Mouse (Mus musculus): ENCODE data around the gene Ifitm7. TPM values are rescaled to one million over a fixed set of nuclear protein-coding genes. Genes with fewer than 3 reads are reported as not detected.

Ifitm7 gene
- polyA plus RNA-seq (2015; fragmentation: Nextera tagmentation; extraction: Ambion mirVana) = 0.72 and 0.91 TPM in 2 replicates

DNA sequence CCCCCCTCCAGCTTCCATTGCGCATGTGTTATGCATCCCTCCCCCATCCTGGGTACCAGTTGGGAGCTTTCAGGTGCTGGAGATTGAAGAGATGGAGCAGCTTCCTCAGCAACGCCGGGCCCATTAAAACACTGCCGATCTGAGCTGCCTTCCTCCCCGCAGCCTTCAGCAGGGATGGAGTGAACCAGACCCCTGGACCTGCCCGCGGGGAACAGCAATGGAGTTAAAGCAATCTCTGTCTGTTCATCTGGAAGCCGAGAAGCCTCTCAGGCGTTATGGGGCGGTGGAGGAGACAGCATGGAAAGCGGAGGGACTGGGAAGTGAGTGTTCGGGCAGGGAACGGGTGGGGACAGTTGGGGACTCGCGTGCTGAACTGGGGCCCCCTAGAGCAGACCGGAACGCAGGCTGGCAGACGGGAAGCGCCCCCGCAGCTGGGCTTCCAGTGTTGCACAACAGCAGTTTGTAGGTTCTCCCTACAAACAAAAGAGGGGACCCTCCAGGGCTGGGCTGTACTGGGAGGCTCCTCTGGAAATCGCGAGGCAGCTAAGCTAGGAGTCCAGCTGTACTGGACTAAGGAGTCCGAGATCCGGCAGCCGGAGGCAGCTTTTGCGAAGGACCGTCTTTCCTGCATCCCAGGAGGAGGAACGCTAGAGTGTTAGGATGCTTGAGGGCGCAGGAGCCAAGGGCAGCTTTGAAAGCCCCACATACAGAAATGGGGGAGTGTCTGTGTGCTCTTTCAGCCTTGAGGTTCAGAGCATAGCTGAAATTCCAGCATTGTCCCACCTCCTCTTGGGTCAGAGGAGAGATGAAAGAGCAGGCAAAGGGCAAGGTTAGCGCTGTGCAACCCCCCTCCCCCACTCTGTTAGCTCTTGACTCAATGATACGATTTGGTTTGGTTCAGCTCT lies at the start of gene Ifitm7, which contains the start of gene 2900011O08Rik:
Ifitm7 (minus strand) TSS at position 315 of the 905 bp plus-strand sequence.
2900011O08Rik (plus strand) TSS at position 31 of the 905 bp plus-strand sequence.
- Histone ChIP-seq H3K9ac (peak within 1 kb of the TSS; percentile 75), H3K4me3 (peak within 1 kb of the TSS; percentile 78), H3K9me3 (no peaks in the 10 kb centered on the region), H3K4me1 (replicated peaks) (peaks cover 23% of the 10 kb centered on the region), H3K36me3 (no peaks in the 10 kb centered on the region), H3K4me2 (peak within 1 kb of the TSS; percentile 72), H3K27ac (replicated peaks) (peak within 1 kb of the TSS; percentile 95), H3K27me3 (no peaks in the 10 kb centered on the region)
- peak; percentile 92 for ATAC-seq (ENCODE audit: low FRiP score, low read depth)
- WGBS = under 1% methylated on average over 31 of the region's 31 CpGs

DNA sequence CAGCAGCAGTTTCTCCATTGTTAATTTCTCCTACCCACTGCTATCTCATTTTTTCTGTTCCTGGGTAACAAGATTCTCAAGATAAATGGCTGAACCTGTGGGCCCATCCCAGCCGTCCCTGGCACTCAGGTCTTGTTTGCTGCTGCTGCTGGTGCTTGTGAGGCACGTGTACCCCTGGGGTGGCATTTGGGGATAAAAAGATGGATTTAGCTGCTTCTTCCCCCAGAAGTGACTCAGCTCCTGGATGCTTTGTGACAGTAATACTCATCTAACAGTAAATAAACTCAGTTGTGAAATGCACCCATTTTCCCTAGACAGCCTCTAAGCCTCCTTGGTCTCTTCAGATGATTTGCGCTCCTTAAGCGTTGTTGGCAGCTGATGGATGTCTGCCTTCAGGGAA lies 46.4 kb upstream of the Ifitm7 start:
- Histone ChIP-seq H3K27ac (replicated peaks) (no peak overlapping the region), H3K27me3 (no peaks in the 10 kb centered on the region), H3K4me1 (replicated peaks) (no peaks in the 10 kb centered on the region), H3K36me3 (peaks cover 8% of the 10 kb centered on the region; the same call in 1 of the 2 replicates), H3K4me2 (no peak overlapping the region), H3K4me3 (no peak overlapping the region), H3K9me3 (no peaks in the 10 kb centered on the region), H3K9ac (no peak overlapping the region)
- WGBS = 81% methylated on average over 4 of the region's 4 CpGs
- ATAC-seq (ENCODE audit: low FRiP score, low read depth) = no peak

DNA sequence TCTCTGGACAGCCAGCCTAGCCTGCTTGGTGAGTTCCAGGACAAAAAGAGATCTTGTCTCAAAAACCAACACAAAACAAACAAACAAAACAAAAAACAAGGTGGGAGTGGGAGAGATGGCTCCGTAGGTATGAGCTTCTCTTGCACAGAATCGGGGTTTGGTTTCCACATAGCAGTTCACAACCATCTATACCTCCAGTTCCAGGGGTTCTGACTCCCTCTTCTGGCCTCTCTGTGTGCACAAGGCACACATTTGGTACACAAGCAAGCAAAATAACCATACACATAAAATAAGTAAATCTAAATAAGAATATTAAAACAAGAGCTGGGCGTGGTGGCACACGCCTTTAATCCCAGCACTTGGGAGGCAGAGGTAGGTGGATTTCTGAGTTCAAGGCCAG lies 44.0 kb upstream of the Ifitm7 start:
- no peaks in the 10 kb centered on the region for H3K9me3 ChIP-seq
- no peak overlapping the region for H3K27ac ChIP-seq (replicated peaks)
- 90% methylated on average over 4 of the region's 4 CpGs for WGBS
- H3K4me3 ChIP-seq = no peak overlapping the region
- H3K36me3 ChIP-seq = peaks cover 8% of the 10 kb centered on the region; the same call in 1 of the 2 replicates
- H3K27me3 ChIP-seq = no peaks in the 10 kb centered on the region
- H3K9ac ChIP-seq = no peak overlapping the region
- H3K4me1 ChIP-seq (replicated peaks) = no peaks in the 10 kb centered on the region
- no peak for ATAC-seq (ENCODE audit: low FRiP score, low read depth)
- H3K4me2 ChIP-seq = no peak overlapping the region

DNA sequence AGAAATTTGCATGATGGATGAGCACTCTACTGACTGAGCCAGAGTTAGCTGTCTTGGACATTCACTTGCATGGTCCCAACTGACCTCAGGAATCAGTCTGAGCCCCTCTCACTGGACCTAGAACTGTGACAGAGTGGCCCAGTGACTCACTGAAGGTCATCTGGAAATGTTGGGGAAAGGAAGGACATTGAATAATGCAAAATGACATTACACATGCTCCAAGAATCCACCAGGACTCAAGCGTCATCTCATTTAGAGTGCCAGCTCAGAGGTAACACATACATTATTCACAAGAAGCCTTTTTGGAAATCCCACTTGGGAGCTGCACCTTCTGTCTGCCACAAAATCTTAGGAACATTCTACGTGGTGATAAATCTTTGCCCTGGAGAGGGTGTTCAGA lies 43.2 kb upstream of the Ifitm7 start:
- ATAC-seq (ENCODE audit: low FRiP score, low read depth) = no peak
- 72% methylated on average over 2 of the region's 2 CpGs for WGBS
- H3K36me3 ChIP-seq = peaks cover 8% of the 10 kb centered on the region; the same call in 1 of the 2 replicates
- no peaks in the 10 kb centered on the region for H3K9me3 ChIP-seq
- no peak overlapping the region for H3K4me2 ChIP-seq
- no peak overlapping the region for H3K27ac ChIP-seq (replicated peaks)
- H3K4me1 ChIP-seq (replicated peaks) = no peaks in the 10 kb centered on the region
- no peak overlapping the region for H3K4me3 ChIP-seq
- H3K9ac ChIP-seq = no peak overlapping the region
- no peaks in the 10 kb centered on the region for H3K27me3 ChIP-seq

DNA sequence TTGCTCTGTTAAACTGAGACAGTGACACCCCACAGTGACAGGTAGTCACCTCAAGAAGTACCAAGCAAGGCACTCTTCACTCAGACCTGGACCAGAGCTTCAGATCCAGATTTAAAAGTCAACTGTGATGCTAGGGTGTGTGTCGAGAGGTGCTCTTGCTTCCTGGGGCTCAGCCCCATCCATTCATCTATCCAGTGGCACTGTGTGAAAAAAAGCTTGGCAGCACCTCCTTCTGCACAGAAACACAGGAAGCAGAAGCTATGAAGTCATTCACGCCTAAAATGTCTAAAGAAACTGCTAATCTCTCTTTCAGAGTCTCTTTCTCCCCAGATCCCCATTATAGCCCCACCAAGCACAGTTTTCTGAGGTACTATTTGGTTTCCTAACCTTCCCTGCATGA lies 42.4 kb upstream of the Ifitm7 start:
- Histone ChIP-seq H3K36me3 (peaks cover 8% of the 10 kb centered on the region; the same call in 1 of the 2 replicates), H3K27ac (replicated peaks) (no peak overlapping the region), H3K4me1 (replicated peaks) (no peaks in the 10 kb centered on the region), H3K4me2 (no peak overlapping the region), H3K9ac (no peak overlapping the region), H3K27me3 (no peaks in the 10 kb centered on the region), H3K9me3 (no peaks in the 10 kb centered on the region), H3K4me3 (no peak overlapping the region)
- no peak for ATAC-seq (ENCODE audit: low FRiP score, low read depth)
- WGBS = 68% methylated on average over 2 of the region's 2 CpGs

DNA sequence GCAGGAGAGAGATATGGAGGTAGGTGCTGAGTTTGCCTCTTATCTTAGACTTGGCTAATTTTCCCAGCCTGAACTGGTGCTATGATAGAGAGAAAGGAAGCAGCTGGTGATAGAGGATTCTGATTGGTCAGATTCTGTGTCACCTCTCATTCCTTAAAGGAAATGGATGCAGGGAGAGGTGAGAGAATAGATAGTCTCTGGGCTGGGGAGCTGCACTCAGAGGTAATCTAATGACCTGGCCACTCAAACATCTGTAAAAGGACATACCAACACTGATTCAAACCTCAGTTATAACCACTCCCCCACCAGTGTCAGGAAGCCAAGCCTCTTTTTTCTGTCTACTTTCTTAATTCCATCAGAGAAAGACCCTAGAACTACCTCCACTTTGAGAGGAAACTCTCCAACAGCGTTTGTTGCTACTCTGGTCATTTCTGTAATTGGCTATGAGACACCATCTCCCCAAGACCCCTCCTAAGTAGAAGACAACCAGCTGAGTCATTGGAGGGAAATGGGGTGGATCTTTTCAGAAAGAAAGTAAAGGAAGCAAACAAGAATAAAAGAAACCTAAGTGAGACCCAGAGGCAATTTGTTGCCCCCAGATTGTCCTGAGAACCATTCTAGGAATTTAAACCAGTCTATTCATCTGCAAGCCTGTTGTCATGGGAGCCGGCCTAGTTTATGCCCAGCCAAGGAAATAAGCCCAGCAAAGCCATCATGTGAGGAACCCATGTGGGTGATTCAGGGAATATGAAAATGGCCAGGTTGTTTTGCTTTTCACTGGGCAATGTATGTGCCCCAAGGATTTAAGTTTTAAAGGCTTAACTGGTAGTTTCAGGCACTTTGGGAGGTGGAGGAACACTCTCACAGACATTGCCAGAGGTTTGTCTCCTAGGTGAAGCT lies 38.7 kb upstream of the Ifitm7 start:
- Histone ChIP-seq H3K9me3 (no peaks in the 10 kb centered on the region), H3K9ac (no peak overlapping the region), H3K4me2 (no peak overlapping the region), H3K27me3 (no peaks in the 10 kb centered on the region), H3K27ac (replicated peaks) (no peak overlapping the region), H3K36me3 (0 out of 2 replicates have a peak, but pooled peaks cover 4% of the 10 kb centered on the region), H3K4me1 (replicated peaks) (no peaks in the 10 kb centered on the region), H3K4me3 (no peak overlapping the region)
- ATAC-seq (ENCODE audit: low FRiP score, low read depth) = no peak
- WGBS = 47% methylated on average over 2 of the region's 2 CpGs

DNA sequence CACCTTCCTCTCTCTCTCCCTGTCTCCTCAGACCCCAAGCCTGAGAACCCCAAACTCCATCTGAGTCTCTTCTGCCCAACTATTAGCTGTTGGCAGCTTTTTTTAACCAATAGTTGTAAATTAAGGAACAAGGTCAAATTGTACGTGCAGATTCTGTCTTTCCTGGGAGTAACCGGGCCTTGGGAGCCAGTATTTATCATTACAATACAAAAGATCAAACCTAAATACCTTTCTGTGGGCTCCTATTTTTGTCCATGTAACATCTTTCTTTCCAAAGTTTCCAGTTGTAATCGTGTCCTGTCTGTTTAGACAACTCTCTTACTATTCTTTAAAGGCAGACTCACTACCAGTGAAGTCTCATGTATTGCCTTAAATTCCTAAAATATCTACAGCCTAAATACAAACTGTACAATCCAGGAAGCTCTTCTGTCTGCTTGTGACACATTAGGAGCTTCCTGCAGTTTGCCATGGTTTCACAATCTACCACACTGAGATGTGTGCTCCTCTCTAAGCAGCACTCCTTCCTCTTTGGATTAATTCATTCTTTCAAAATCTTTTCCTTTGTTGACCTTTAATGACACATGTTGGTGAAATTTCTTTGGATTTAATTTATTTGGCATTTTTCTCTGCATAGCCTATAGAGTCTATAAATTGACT lies 34.6 kb upstream of the Ifitm7 start:
- no peaks in the 10 kb centered on the region for H3K27me3 ChIP-seq
- H3K9me3 ChIP-seq = no peaks in the 10 kb centered on the region
- no peaks in the 10 kb centered on the region for H3K36me3 ChIP-seq
- H3K27ac ChIP-seq (replicated peaks) = no peak overlapping the region
- 83% methylated on average over 3 of the region's 3 CpGs for WGBS
- no peak overlapping the region for H3K4me3 ChIP-seq
- no peak overlapping the region for H3K9ac ChIP-seq
- H3K4me2 ChIP-seq = no peak overlapping the region
- ATAC-seq (ENCODE audit: low FRiP score, low read depth) = no peak
- H3K4me1 ChIP-seq (replicated peaks) = no peaks in the 10 kb centered on the region

DNA sequence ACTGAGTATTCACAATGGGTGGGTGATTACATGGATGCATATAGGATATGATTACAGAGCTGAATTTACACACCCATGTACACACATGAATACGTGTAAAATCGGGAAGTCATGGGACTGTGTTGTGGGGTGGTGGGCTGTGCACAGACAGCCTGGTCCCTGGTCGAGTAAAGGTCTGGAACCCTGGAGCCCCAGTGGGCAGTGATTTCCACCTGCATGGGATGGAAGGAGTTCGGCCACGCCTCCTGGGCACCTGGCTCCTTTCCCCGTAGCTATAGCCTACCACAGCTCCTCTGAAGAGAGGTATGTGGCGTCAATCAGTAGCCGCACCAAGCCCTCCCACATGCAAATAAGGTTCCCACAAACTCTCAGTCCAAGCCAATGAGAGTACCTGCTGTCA lies 30.6 kb upstream of the Ifitm7 start:
- H3K4me1 ChIP-seq (replicated peaks) = no peaks in the 10 kb centered on the region
- no peaks in the 10 kb centered on the region for H3K27me3 ChIP-seq
- no peak overlapping the region for H3K4me3 ChIP-seq
- no peaks in the 10 kb centered on the region for H3K9me3 ChIP-seq
- H3K36me3 ChIP-seq = no peaks in the 10 kb centered on the region
- WGBS = 88% methylated on average over 8 of the region's 8 CpGs
- ATAC-seq (ENCODE audit: low FRiP score, low read depth) = no peak
- no peak overlapping the region for H3K4me2 ChIP-seq
- H3K27ac ChIP-seq (replicated peaks) = no peak overlapping the region
- no peak overlapping the region for H3K9ac ChIP-seq

DNA sequence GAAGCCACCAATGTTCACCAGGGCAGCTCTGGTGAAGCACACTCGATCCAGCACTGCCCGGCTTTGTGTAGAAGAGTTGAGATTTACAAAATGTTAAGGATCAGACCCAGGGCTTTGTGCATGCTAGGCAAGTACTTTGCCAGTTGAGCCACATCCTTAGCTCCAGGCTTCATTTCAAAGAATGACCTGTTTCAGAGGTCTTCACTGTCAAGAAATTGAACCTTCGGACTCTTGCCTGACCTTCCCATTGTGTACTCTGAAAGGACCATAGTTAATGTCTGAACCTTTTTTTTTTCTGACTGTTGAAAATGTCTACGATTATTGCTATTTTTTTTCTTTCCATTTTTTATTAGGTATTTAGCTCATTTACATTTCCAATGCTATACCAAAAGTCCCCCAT lies 23.3 kb upstream of the Ifitm7 start:
- H3K4me1 ChIP-seq (replicated peaks) = no peaks in the 10 kb centered on the region
- H3K27me3 ChIP-seq = no peaks in the 10 kb centered on the region
- no peak for ATAC-seq (ENCODE audit: low FRiP score, low read depth)
- no peak overlapping the region for H3K9ac ChIP-seq
- no peak overlapping the region for H3K4me2 ChIP-seq
- no peaks in the 10 kb centered on the region for H3K36me3 ChIP-seq
- no peak overlapping the region for H3K4me3 ChIP-seq
- no peaks in the 10 kb centered on the region for H3K9me3 ChIP-seq
- 90% methylated on average over 4 of the region's 4 CpGs for WGBS
- no peak overlapping the region for H3K27ac ChIP-seq (replicated peaks)

DNA sequence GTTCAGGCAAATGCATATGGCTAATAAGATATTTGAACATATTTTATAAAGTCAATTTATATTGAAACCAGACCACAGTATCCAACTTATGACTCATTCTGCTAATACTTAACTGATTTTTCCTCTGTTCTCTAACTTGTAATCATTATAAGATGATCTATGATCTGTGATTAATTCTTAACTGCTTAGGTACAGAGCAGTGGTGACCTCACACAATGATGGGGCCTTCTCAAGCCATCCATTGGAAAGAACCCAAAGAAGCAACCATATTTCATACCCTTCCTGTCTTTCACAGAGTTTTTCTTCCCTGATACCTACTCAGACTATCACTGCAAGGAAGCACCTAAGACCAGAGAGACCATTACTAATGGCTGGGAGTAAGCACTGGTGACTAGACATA lies 22.0 kb upstream of the Ifitm7 start:
- H3K27me3 ChIP-seq = no peaks in the 10 kb centered on the region
- H3K27ac ChIP-seq (replicated peaks) = no peak overlapping the region
- no peaks in the 10 kb centered on the region for H3K4me1 ChIP-seq (replicated peaks)
- no peaks in the 10 kb centered on the region for H3K9me3 ChIP-seq
- H3K36me3 ChIP-seq = no peaks in the 10 kb centered on the region
- H3K9ac ChIP-seq = no peak overlapping the region
- H3K4me2 ChIP-seq = no peak overlapping the region
- no peak overlapping the region for H3K4me3 ChIP-seq
- no peak for ATAC-seq (ENCODE audit: low FRiP score, low read depth)

DNA sequence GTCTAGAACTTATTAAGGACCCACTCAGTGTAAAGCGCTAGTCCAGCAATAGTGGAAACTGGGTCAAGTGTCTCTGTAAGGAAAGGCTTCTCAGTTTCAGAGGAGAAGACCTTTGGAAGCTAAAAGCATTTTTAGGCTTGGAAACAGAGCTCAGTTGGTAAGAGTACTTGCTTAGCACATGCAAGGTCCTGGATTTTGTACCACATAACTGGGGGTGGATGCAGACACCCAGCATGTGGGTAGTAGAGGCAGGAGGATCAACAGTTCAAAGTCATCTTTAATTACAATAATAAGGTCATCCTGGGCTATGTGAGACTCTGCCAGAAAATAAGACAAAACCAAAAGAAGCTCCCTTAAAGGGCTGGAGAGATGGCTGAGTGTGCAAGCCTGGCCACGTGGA lies 21.4 kb upstream of the Ifitm7 start:
- Histone ChIP-seq H3K4me3 (no peak overlapping the region), H3K4me2 (no peak overlapping the region), H3K27me3 (no peaks in the 10 kb centered on the region), H3K9me3 (no peaks in the 10 kb centered on the region), H3K36me3 (no peaks in the 10 kb centered on the region), H3K9ac (no peak overlapping the region), H3K27ac (replicated peaks) (no peak overlapping the region), H3K4me1 (replicated peaks) (no peaks in the 10 kb centered on the region)
- ATAC-seq (ENCODE audit: low FRiP score, low read depth) = no peak
- WGBS = 78% methylated on average over 2 of the region's 2 CpGs

Data from hindbrain, embryonic 15.5 days (tissue).